Mouse (Mus musculus) lung, postnatal 0 days (tissue): ENCODE results near the gene Nploc4.

Experiments
- CTCF ChIP-seq: IDR thresholded peaks from 2 replicates; pipeline ENCODE4 v1.5.1; 2016; ENCODE audit warnings: antibody characterized with exemption, mild to moderate bottlenecking
- EP300 ChIP-seq: IDR thresholded peaks from 2 replicates; pipeline ENCODE4 v1.6.1; 2016; ENCODE audit warnings: antibody characterized with exemption, mild to moderate bottlenecking, control low read depth

DNA sequence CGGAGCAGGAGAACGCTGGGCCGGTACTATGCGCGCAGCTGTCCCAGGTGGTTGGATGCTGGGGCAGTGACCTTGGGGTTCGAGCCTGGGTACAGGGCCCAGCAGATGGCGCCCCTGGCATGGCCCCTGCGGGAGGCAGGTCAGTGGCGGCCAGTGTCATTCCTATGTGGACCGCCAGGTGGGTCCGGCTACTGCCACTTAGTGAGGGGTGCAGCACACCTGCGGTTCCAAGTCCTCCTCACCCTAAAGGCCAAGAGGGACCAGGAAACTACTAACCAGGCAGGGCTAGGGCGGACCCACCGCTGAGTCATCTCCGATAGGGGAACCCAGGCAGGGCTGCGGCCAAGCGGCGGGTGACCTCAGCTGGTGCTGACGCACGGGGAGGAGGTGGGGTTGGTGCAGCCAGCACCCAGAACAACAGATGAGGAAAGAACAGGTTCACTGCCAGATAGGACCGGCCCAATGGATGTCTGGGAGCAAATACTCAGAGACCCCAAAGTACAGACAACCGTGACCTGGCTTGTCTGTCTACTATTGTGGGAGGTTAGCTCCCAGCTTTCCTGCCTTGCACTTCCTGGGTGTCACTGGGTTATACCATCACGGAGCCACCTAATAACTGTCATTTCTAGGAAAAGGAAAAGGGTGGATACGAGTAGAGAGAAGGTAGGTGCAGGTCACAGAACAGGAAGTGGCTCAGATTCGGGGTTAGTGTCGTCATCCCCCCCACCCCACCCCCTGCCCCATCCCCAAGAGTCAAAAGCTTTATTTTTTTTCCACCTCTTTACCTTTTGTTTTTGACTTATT is 83.8 kb downstream of the Nploc4 start:
- peak; percentile 96 for TF ChIP-seq CTCF
- TF ChIP-seq EP300 = peak; percentile 84
